Mouse (Mus musculus) C2C12 (cell line): Measurements from ENCODE around the gene Prrg4.

Source experiments
- CEBPB ChIP-seq: IDR thresholded peaks from one replicate; pipeline ENCODE4 v1.6.1; 2011; ENCODE audit warnings: low read depth, mild to moderate bottlenecking, control low read depth, moderate library complexity
- CTCF ChIP-seq: IDR thresholded peaks from one replicate; pipeline ENCODE4 v1.5.1; 2011; ENCODE audit not compliant: control insufficient read depth, insufficient read depth, insufficient read length
- FOSL1 ChIP-seq: IDR thresholded peaks from one replicate; pipeline ENCODE4 v1.8.0; 2011; ENCODE audit warnings: mild to moderate bottlenecking, low read length; ENCODE audit not compliant: poor library complexity, insufficient read depth, severe bottlenecking
- MAX ChIP-seq: IDR thresholded peaks from one replicate; pipeline ENCODE4 v1.6.1; 2011; ENCODE audit warnings: mild to moderate bottlenecking, control low read depth
- MYOD1 ChIP-seq: IDR thresholded peaks from one replicate; pipeline ENCODE4 v1.6.1; 2011; ENCODE audit warnings: low read depth; ENCODE audit not compliant: control insufficient read depth, insufficient read length
- MYOG ChIP-seq: IDR thresholded peaks from one replicate; pipeline ENCODE4 v1.6.1; 2011; ENCODE audit not compliant: control insufficient read depth, insufficient read length; ENCODE audit errors: extremely low read depth
- USF1 ChIP-seq: IDR thresholded peaks from one replicate; pipeline ENCODE4 v1.6.1; 2011; ENCODE audit warnings: low read depth, mild to moderate bottlenecking, control low read depth, moderate library complexity

DNA sequence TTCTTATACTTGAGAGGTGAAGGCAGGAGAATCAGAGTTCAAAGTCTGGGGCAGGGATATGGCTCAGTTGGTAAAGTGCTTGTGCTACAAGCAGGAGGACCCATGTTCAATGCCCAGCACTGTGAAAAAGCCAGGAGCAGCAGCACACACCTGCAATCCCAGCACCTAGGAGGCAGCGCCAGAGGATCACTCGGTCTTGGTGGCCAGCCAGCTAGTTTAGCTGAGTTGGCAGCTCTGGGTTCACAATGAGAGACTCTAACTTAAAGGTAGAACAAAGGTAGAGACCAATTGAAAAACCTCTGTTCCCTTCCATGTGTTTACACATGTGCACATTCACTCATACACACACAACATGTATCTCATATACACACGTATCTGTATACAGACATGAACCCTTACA, 19.4 kb upstream of the Prrg4 start:
- TF ChIP-seq CEBPB (no peak), MAX (no peak), CTCF (no peak), USF1 (no peak), MYOD1 (no peak), MYOG (no peak), FOSL1 (no peak)
